Mouse (Mus musculus) G1E (cell line): ENCODE measurements at regions not wholly inside any gene's neighbourhood (a gene's known extent, or its start where the extent isn't known, plus 50 kb on each side); places are given as distances from the start of the nearest gene placed in this dataset.

Experiments
- ATAC-seq: 2 replicates; pipeline ENCODE4 v1.8.0; 2016; ENCODE audit warnings: mild to moderate bottlenecking; ENCODE audit not compliant: insufficient number of reproducible peaks, poor library complexity, low FRiP score, severe bottlenecking; ENCODE audit errors: extremely low read depth
- DNase-seq: peaks from one replicate; pipeline ENCODE4 v3.0.0; 2012; ENCODE audit warnings: low spot score
- H3K27me3 ChIP-seq: 2 replicates; pipeline ENCODE4 v1.6.1; 2012; ENCODE audit warnings: mild to moderate bottlenecking, low read length, inconsistent platforms; ENCODE audit not compliant: insufficient read depth
- H3K36me3 ChIP-seq: replicated peaks from 2 replicates; pipeline ENCODE3; 2012; ENCODE audit warnings: mild to moderate bottlenecking, inconsistent platforms
- H3K4me1 ChIP-seq: 2 replicates; pipeline ENCODE4 v1.6.1; 2012; ENCODE audit warnings: low read depth, low read length, inconsistent platforms, mixed read lengths; ENCODE audit not compliant: insufficient read depth
- H3K4me3 ChIP-seq: 2 replicates; pipeline ENCODE4 v1.5.1; 2012; ENCODE audit warnings: low read depth, mild to moderate bottlenecking, inconsistent platforms, low read length, moderate library complexity, mixed read lengths
- H3K9me3 ChIP-seq: replicated peaks from 2 replicates; pipeline ENCODE4 v1.6.1; 2012; ENCODE audit warnings: inconsistent platforms
- CTCF ChIP-seq: IDR thresholded peaks from 2 replicates; pipeline ENCODE4 v1.5.1; 2012; ENCODE audit warnings: low read depth, low read length, inconsistent platforms, mixed read lengths
- GATA1 ChIP-seq: IDR thresholded peaks from 2 replicates; pipeline ENCODE4 v1.6.1; 2012; ENCODE audit warnings: borderline replicate concordance, low read length, inconsistent platforms, mixed read lengths
- GATA2 ChIP-seq: IDR thresholded peaks from 2 replicates; pipeline ENCODE4 v1.6.1; 2012; ENCODE audit warnings: low read depth, low read length, inconsistent platforms, borderline replicate concordance
- POLR2AphosphoS5 ChIP-seq: IDR thresholded peaks from 2 replicates; pipeline ENCODE4 v1.6.1; 2012; ENCODE audit warnings: low read depth, low read length, inconsistent platforms; ENCODE audit not compliant: insufficient replicate concordance
- TAL1 ChIP-seq: conservative IDR thresholded peaks from 2 replicates; pipeline ENCODE4 v1.6.1; 2012; ENCODE audit warnings: low read depth, low read length, inconsistent platforms, mixed read lengths

GRCm38 (mm10) chr4:131489056-131489455 lies 349.0 kb downstream of the Ptpru start:
- no peak for DNase-seq

GRCm38 (mm10) chr4:131491960-131492359 lies 346.1 kb downstream of the Ptpru start:
- DNase-seq, result no peak
- no peaks in the 10 kb centered on the region for H3K36me3 ChIP-seq
- H3K4me1 ChIP-seq, result no peaks in the 10 kb centered on the region
- TF ChIP-seq POLR2AphosphoS5, result no peak
- no peak for TF ChIP-seq GATA1
- no peak for TF ChIP-seq TAL1
- H3K4me3 ChIP-seq, result no peak overlapping the region
- no peaks in the 10 kb centered on the region for H3K9me3 ChIP-seq
- peaks cover 8% of the 10 kb centered on the region for H3K27me3 ChIP-seq
- ATAC-seq, result no peak

More at GRCm38 (mm10) chr4:131489056-131489455, 349.0 kb downstream of the Ptpru start:
- no peaks in the 10 kb centered on the region for H3K36me3 ChIP-seq
- peaks cover 8% of the 10 kb centered on the region for H3K27me3 ChIP-seq
- no peaks in the 10 kb centered on the region for H3K4me1 ChIP-seq
- no peak overlapping the region for H3K4me3 ChIP-seq
- no peak for TF ChIP-seq GATA1
- no peak for TF ChIP-seq TAL1
- TF ChIP-seq CTCF, result no peak
- TF ChIP-seq GATA2, result no peak
- TF ChIP-seq POLR2AphosphoS5, result no peak
- no peak for ATAC-seq
- no peaks in the 10 kb centered on the region for H3K9me3 ChIP-seq

GRCm38 (mm10) chr4:131493726-131494125 lies 344.4 kb downstream of the Ptpru start:
- DNase-seq (no peak), ATAC-seq (no peak)
- no peak overlapping the region for H3K4me3 ChIP-seq
- peaks cover 3% of the 10 kb centered on the region for H3K27me3 ChIP-seq
- H3K36me3 ChIP-seq, result no peaks in the 10 kb centered on the region
- H3K4me1 ChIP-seq, result no peaks in the 10 kb centered on the region
- H3K9me3 ChIP-seq, result no peaks in the 10 kb centered on the region
- TF ChIP-seq GATA2 (no peak), TAL1 (no peak), CTCF (no peak), POLR2AphosphoS5 (no peak), GATA1 (no peak)

- H3K36me3 ChIP-seq, result no peaks in the 10 kb centered on the region
- no peak for DNase-seq
- no peaks in the 10 kb centered on the region for H3K4me1 ChIP-seq
- TF ChIP-seq GATA1 (no peak), GATA2 (no peak), POLR2AphosphoS5 (no peak), CTCF (no peak), TAL1 (no peak)
- ATAC-seq, result no peak
- H3K9me3 ChIP-seq, result no peaks in the 10 kb centered on the region
- H3K27me3 ChIP-seq, result no peaks in the 10 kb centered on the region; the same call in 1 of the 2 replicates
- H3K4me3 ChIP-seq, result no peak overlapping the region
Measured at GRCm38 (mm10) chr4:131496900-131497299, 341.2 kb downstream of the Ptpru start.

GRCm38 (mm10) chr4:131500928-131501650 lies 337.0 kb downstream of the Ptpru start:
- Histone ChIP-seq H3K27me3 (no peaks in the 10 kb centered on the region; the same call in 1 of the 2 replicates), H3K9me3 (no peaks in the 10 kb centered on the region), H3K4me1 (no peaks in the 10 kb centered on the region), H3K36me3 (no peaks in the 10 kb centered on the region), H3K4me3 (no peak overlapping the region)
- no peak for TF ChIP-seq POLR2AphosphoS5
- no peak for TF ChIP-seq GATA2
- TF ChIP-seq CTCF, result no peak
- TF ChIP-seq GATA1, result no peak
- TF ChIP-seq TAL1, result no peak
- ATAC-seq (no peak), DNase-seq (no peak)

- Histone ChIP-seq H3K36me3 (no peaks in the 10 kb centered on the region), H3K9me3 (no peaks in the 10 kb centered on the region), H3K4me3 (no peak overlapping the region), H3K27me3 (no peaks in the 10 kb centered on the region; the same call in 1 of the 2 replicates), H3K4me1 (no peaks in the 10 kb centered on the region)
- no peak for TF ChIP-seq GATA1
- TF ChIP-seq GATA2, result no peak
- TF ChIP-seq TAL1, result no peak
- no peak for TF ChIP-seq CTCF
- no peak for TF ChIP-seq POLR2AphosphoS5
- ATAC-seq (no peak), DNase-seq (no peak)
Measured at GRCm38 (mm10) chr4:131508154-131508553, 329.9 kb downstream of the Ptpru start.

GRCm38 (mm10) chr4:131511586-131511985 lies 326.5 kb downstream of the Ptpru start:
- H3K27me3 ChIP-seq, result no peaks in the 10 kb centered on the region
- H3K36me3 ChIP-seq, result no peaks in the 10 kb centered on the region
- DNase-seq (no peak), ATAC-seq (no peak)
- no peaks in the 10 kb centered on the region for H3K4me1 ChIP-seq
- no peak for TF ChIP-seq GATA1
- no peak for TF ChIP-seq CTCF
- TF ChIP-seq TAL1, result no peak
- TF ChIP-seq GATA2, result no peak
- TF ChIP-seq POLR2AphosphoS5, result no peak
- no peak overlapping the region for H3K4me3 ChIP-seq
- no peaks in the 10 kb centered on the region for H3K9me3 ChIP-seq
